Mouse (Mus musculus) bone marrow macrophage, adult 2 months (primary cell): ENCODE measurements around the gene Zfp933.

Source experiments
- CTCF ChIP-seq: IDR thresholded peaks from 2 replicates; pipeline ENCODE4 v1.5.1; 2012; ENCODE audit warnings: low read depth, mild to moderate bottlenecking, low read length, moderate library complexity
- POLR2A ChIP-seq: IDR thresholded peaks from 2 replicates; pipeline ENCODE4 v1.6.1; 2012; ENCODE audit warnings: mild to moderate bottlenecking, low read depth, low read length, borderline replicate concordance

DNA sequence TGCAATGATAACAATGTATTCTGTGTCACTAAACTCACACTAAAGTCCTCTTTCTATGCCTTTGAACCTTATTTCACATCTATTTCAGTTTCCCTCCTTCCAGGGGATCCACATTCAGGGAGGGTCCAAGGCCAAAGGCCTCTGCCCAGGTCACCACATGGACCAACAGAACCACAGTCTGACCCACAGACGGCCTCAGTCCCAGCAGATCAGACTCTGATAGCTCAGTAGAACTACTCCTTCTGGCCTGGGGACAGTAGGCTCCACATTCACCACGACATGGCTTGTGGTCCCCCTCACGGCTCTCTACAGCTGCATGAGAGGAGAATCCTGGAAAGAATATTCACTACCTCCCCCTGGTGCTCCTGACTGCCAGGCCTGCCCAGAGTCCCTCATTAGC, 5.3 kb downstream of the Zfp933 start:
- TF ChIP-seq CTCF (no peak), POLR2A (no peak)
